Mouse (Mus musculus) lung, postnatal 25 days (tissue): ENCODE data around the gene Rspo1.
A peak's percentile ranks its signal among the peaks of the same experiment; 100 is the strongest.

Source experiments
- DNase-seq: peaks from one replicate; pipeline ENCODE4 v3.0.0; 2022; ENCODE audit warnings: low spot score

Rspo1 gene

GRCm38 (mm10) chr4:125029891-125030614 lies 43.8 kb downstream of the Rspo1 start:
- peak; percentile 95 for DNase-seq

- peak; percentile 12 for DNase-seq
These were observed 48.1 kb downstream of the Rspo1 start for GRCm38 (mm10) chr4:125034341-125034740.

GRCm38 (mm10) chr4:125044454-125044853 lies 58.2 kb downstream of the Rspo1 start:
- DNase-seq = no peak

- DNase-seq = no peak
These were observed 69.2 kb downstream of the Rspo1 start for GRCm38 (mm10) chr4:125055385-125055784.

GRCm38 (mm10) chr4:125056476-125056875 lies 70.2 kb downstream of the Rspo1 start:
- DNase-seq = no peak

- DNase-seq = no peak
These were observed 71.0 kb downstream of the Rspo1 start for GRCm38 (mm10) chr4:125057273-125057672.

GRCm38 (mm10) chr4:125058033-125058432 lies 71.8 kb downstream of the Rspo1 start:
- no peak for DNase-seq
